Mouse (Mus musculus) gastrocnemius, adult 8-10 months (tissue): ENCODE results near the gene Scly. TPM values are rescaled to one million over a fixed set of nuclear protein-coding genes. Genes with fewer than 3 reads are reported as not detected.

Experiments used
- DNase-seq, 2 experiments: peaks; one replicate each; pipeline ENCODE4 v3.0.0; 2022; ENCODE audit warnings: low spot score in 2 of 2
- total RNA-seq, 4 experiments: library from RNA; stranded (reverse); gene quantifications; 2 replicates each; pipeline ENCODE4 v1.2.4; 2022

The Scly gene
- total RNA-seq, result 1 to 10 TPM; 8.3 to 9.8 (median 9.1) TPM

- DNase-seq, result peak; percentile 85 to 90
Measured at GRCm38 (mm10) chr1:91297799-91298744, at the start of gene Scly. Gene Scly, plus strand, starts transcription at chr1:91298338.

- no peak for DNase-seq
Measured at GRCm38 (mm10) chr1:91248970-91249369, 49.2 kb upstream of the Scly start.

- peak; percentile 87 to 95 for DNase-seq
Measured at GRCm38 (mm10) chr1:91249564-91250414, 48.3 kb upstream of the Scly start, which contains the start of gene Ube2f. Gene Ube2f, plus strand, starts transcription at chr1:91250304.

- no peak for DNase-seq
Measured at GRCm38 (mm10) chr1:91250415-91251147, 47.6 kb upstream of the Scly start.

GRCm38 (mm10) chr1:91251148-91251650, 46.9 kb upstream of the Scly start:
- no peak for DNase-seq

GRCm38 (mm10) chr1:91251927-91252326, 46.2 kb upstream of the Scly start:
- no peak for DNase-seq

GRCm38 (mm10) chr1:91257918-91258317, 40.2 kb upstream of the Scly start:
- no peak for DNase-seq

- no peak for DNase-seq
Measured at GRCm38 (mm10) chr1:91259794-91260193, 38.3 kb upstream of the Scly start.

- DNase-seq, result no peak
Measured at GRCm38 (mm10) chr1:91262508-91262907, 35.6 kb upstream of the Scly start.

GRCm38 (mm10) chr1:91272260-91272659, 25.9 kb upstream of the Scly start:
- no peak for DNase-seq

GRCm38 (mm10) chr1:91276581-91276980, 21.6 kb upstream of the Scly start:
- no peak for DNase-seq

- no peak for DNase-seq
Measured at GRCm38 (mm10) chr1:91277480-91277879, 20.7 kb upstream of the Scly start.

GRCm38 (mm10) chr1:91278410-91279119, 19.6 kb upstream of the Scly start:
- no peak for DNase-seq

GRCm38 (mm10) chr1:91279126-91279525, 19.0 kb upstream of the Scly start:
- no peak for DNase-seq

GRCm38 (mm10) chr1:91282582-91282981, 15.6 kb upstream of the Scly start:
- DNase-seq, result no peak

GRCm38 (mm10) chr1:91289375-91289774, 8.8 kb upstream of the Scly start:
- no peak for DNase-seq

GRCm38 (mm10) chr1:91292101-91292825, 5.9 kb upstream of the Scly start:
- no peak for DNase-seq

- no peak for DNase-seq
Measured at GRCm38 (mm10) chr1:91295544-91295943, 2.6 kb upstream of the Scly start.

- no peak for DNase-seq
Measured at GRCm38 (mm10) chr1:91299026-91299706, 1.0 kb downstream of the Scly start.
